Mouse (Mus musculus) heart, adult 2 months (tissue): Measurements from ENCODE around the gene Zfp423.

ENCODE experiments used
- CTCF ChIP-seq: fragments of 200-600 bp; IDR thresholded peaks from 2 replicates; pipeline ENCODE4 v1.8.1; 2022; ENCODE audit warnings: antibody characterized with exemption, mild to moderate bottlenecking, moderate library complexity
- EP300 ChIP-seq: fragments of 200-500 bp; IDR thresholded peaks from 2 replicates; pipeline ENCODE4 v1.6.1; 2011; ENCODE audit warnings: low read depth, low read length, control low read depth; ENCODE audit not compliant: insufficient read depth

DNA sequence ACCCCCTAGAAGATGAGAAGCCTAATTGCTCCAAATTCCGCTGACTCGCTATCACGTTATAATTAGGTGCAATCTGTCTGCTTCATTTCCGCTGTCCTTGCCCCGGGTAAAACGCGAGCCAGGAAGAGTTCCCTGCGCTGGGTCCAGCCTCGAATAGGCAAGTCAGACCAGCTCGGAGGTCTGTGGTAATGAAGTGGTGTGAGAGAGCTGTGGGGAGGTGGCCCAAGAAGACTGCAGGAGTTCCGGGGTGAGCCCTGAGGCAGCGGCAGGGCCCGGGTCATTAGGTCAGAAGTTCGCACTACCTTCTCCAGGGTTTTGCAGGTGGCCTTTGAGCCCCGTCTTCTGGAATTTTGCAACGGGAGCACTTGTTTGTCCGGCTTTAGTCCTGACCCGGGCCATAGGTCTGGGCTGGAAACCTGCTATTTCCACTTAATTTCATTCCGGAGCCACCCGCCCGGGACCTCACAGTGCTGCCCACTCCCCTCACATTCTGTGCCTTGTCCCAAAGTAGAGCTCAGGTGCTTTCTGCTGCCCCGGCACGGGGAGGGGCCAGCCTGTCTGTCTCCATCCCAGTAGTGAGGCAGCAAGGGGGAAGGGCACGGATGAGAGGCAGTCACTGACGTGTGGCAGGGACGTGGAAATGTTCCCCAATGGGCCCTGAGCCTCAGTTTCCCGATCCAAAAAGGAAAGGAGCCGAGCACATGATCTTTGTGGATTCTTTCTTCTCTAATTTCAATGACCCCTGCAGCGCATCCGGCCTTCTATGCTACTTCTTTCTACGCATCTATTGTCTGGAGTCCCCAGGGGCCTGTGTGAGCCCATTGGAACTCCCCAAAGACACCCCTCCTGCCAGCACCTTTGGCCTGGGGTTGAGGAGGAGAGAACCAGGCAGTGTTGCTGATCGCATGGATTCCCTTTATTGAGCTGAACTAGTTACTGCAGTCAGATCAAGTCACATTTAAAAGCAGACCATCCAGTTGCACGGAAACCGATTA, 298.2 kb downstream of the Zfp423 start:
- TF ChIP-seq EP300 (no peak), CTCF (no peak)
